Mouse (Mus musculus) heart, adult 2 months (tissue): ENCODE measurements around the gene Lpar2. TPM values are rescaled to one million over a fixed set of nuclear protein-coding genes. Genes with fewer than 3 reads are reported as not detected.

Experiments used
- DNase-seq, 2 experiments: peaks; one replicate each; pipeline ENCODE4 v3.0.0; 2021
- H3K27ac ChIP-seq: fragments of 200-600 bp; 2 replicates; pipeline ENCODE4 v1.8.1; 2022
- H3K27me3 ChIP-seq: fragments of 200-500 bp; 2 replicates; pipeline ENCODE4 v1.6.1; 2012; ENCODE audit warnings: mild to moderate bottlenecking, low read length, inconsistent platforms, mixed read lengths; ENCODE audit not compliant: control insufficient read depth, insufficient read depth
- H3K36me3 ChIP-seq: fragments of 200-500 bp; 2 replicates; pipeline ENCODE4 v1.6.1; 2012; ENCODE audit warnings: low read length, inconsistent platforms; ENCODE audit not compliant: control insufficient read depth, insufficient read depth
- H3K4me1 ChIP-seq: fragments of 200-500 bp; 2 replicates; pipeline ENCODE4 v1.6.1; 2011; ENCODE audit warnings: low read length; ENCODE audit not compliant: control insufficient read depth, insufficient read depth
- H3K4me3 ChIP-seq: fragments of 200-600 bp; 2 replicates; pipeline ENCODE4 v1.8.1; 2022
- H3K79me2 ChIP-seq: fragments of 200-500 bp; replicated peaks from 2 replicates; pipeline ENCODE4 v1.6.1; 2012; ENCODE audit warnings: mild to moderate bottlenecking, inconsistent platforms, low read length, moderate library complexity, mixed read lengths; ENCODE audit not compliant: control insufficient read depth, insufficient read depth
- H3K9ac ChIP-seq: fragments of 200-500 bp; 2 replicates; pipeline ENCODE4 v1.6.1; 2012; ENCODE audit warnings: low read depth, mild to moderate bottlenecking, control low read depth, inconsistent platforms, low read length, mixed read lengths
- CTCF ChIP-seq: fragments of 200-600 bp; IDR thresholded peaks from 2 replicates; pipeline ENCODE4 v1.8.1; 2022; ENCODE audit warnings: antibody characterized with exemption, mild to moderate bottlenecking, moderate library complexity
- EP300 ChIP-seq: fragments of 200-500 bp; IDR thresholded peaks from 2 replicates; pipeline ENCODE4 v1.6.1; 2011; ENCODE audit warnings: low read depth, low read length, control low read depth; ENCODE audit not compliant: insufficient read depth
- POLR2A ChIP-seq: fragments of 200-500 bp; IDR thresholded peaks from 2 replicates; pipeline ENCODE4 v1.6.1; 2011; ENCODE audit warnings: mild to moderate bottlenecking, low read depth, low read length, control low read depth; ENCODE audit not compliant: insufficient read depth
- WGBS: fragments of 180-500 bp; shearing (Covaris S2); methylation state at CpG from one replicate; pipeline ENCODE4 v1.1.7; 2018; 5-methylcytosine and 5-hydroxymethylcytosine counted together
- intact Hi-C: fragments of 180-260 bp; cut with DNase I; formaldehyde crosslinking; loops from one replicate; pipeline ENCODE4 v1.15.1; 2025
- polyA plus RNA-seq: library from polyadenylated mRNA; depleted of rRNA; stranded (reverse); fragments of >200 nt; gene quantifications from 2 replicates; pipeline ENCODE4 v1.2.3, GENCODE M21; 2012; rRNA removed
- total RNA-seq, 2 experiments: library from RNA; stranded (reverse); gene quantifications; 2 replicates each; pipeline ENCODE4 v1.2.3; 2021

Gene Lpar2
- total and polyA plus RNA-seq, 3 experiments: 0.18 to 0.53 (median 0.25) TPM

DNA sequence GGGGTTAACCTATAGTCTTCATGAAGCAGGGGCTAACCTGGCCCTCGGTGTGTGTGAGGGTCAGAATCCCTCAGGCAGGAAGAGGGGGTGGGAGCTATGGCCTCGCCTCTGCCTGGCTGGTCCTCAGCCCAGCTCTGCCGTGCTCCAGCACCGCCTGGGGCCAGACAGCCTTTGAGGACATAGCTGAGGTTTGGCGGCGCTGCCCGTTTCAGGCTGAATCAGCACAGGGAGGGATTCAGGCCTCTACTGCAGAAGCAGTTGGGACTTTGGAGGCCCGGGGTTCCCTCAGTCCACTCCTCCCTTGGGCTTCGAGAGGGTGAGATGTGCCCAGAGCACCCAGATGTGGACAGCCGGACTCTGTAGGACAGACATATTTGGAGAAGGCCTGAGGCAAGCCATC is 53.9 kb downstream of the Lpar2 start:
- no peak overlapping the region for H3K27ac ChIP-seq
- H3K27me3 ChIP-seq: peaks cover 4% of the 10 kb centered on the region
- TF ChIP-seq CTCF (no peak), EP300 (no peak)
- H3K9ac ChIP-seq: no peak overlapping the region
- no peak for DNase-seq
- no peak overlapping the region for H3K4me3 ChIP-seq
- H3K36me3 ChIP-seq: no peaks in the 10 kb centered on the region
- no peaks in the 10 kb centered on the region for H3K79me2 ChIP-seq
- H3K4me1 ChIP-seq: no peaks in the 10 kb centered on the region
- 46% methylated on average over 10 of the region's 10 CpGs for WGBS
- intact Hi-C loops: no loop called here

- TF ChIP-seq EP300 (no peak), CTCF (no peak), POLR2A (no peak)
- DNase-seq: no peak
- Histone ChIP-seq H3K4me1 (no peaks in the 10 kb centered on the region), H3K27me3 (peaks cover 13% of the 10 kb centered on the region), H3K36me3 (no peaks in the 10 kb centered on the region), H3K27ac (no peak overlapping the region), H3K9ac (no peak overlapping the region), H3K4me3 (no peak overlapping the region), H3K79me2 (no peaks in the 10 kb centered on the region)
- intact Hi-C loops: no loop called here
- WGBS: 79% methylated on average over 10 of the region's 10 CpGs
Observed at GRCm38 (mm10) chr8:69876967-69877366, 54.7 kb downstream of the Lpar2 start.

DNA sequence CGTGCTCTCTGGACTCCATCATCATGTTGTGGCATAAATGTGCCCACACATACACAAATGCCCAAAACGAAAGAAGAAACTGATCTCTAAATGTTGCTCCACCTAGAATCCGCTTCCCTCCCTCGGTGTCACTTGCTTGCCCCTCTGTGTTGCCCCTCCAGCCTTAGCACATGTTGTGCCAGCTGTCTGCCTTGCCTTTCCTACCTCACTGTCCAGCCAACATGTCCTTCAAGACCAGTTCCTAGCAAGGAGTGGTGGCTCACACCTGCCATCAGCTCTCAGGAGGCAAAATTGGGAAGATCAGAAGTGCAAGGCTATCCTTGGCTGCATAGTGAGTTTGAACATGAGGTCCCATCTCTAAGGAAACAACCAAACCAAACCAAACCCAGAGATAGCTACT is 55.2 kb downstream of the Lpar2 start:
- Histone ChIP-seq H3K9ac (no peak overlapping the region), H3K4me3 (no peak overlapping the region), H3K79me2 (no peaks in the 10 kb centered on the region), H3K36me3 (no peaks in the 10 kb centered on the region), H3K27ac (no peak overlapping the region), H3K27me3 (peaks cover 17% of the 10 kb centered on the region), H3K4me1 (no peaks in the 10 kb centered on the region)
- intact Hi-C loops: no loop called here
- DNase-seq: no peak
- WGBS: 90% methylated on average over 4 of the region's 4 CpGs
- no peak for TF ChIP-seq CTCF
- TF ChIP-seq POLR2A: no peak
- no peak for TF ChIP-seq EP300

GRCm38 (mm10) chr8:69877992-69878391 is 55.8 kb downstream of the Lpar2 start:
- Histone ChIP-seq H3K4me3 (no peak overlapping the region), H3K9ac (no peak overlapping the region), H3K27ac (no peak overlapping the region), H3K36me3 (no peaks in the 10 kb centered on the region), H3K27me3 (peaks cover 23% of the 10 kb centered on the region), H3K79me2 (no peaks in the 10 kb centered on the region), H3K4me1 (no peaks in the 10 kb centered on the region)
- intact Hi-C loops: no loop called here
- no peak for DNase-seq
- 41% methylated on average over 3 of the region's 3 CpGs for WGBS
- TF ChIP-seq EP300: no peak
- no peak for TF ChIP-seq POLR2A
- TF ChIP-seq CTCF: no peak

DNA sequence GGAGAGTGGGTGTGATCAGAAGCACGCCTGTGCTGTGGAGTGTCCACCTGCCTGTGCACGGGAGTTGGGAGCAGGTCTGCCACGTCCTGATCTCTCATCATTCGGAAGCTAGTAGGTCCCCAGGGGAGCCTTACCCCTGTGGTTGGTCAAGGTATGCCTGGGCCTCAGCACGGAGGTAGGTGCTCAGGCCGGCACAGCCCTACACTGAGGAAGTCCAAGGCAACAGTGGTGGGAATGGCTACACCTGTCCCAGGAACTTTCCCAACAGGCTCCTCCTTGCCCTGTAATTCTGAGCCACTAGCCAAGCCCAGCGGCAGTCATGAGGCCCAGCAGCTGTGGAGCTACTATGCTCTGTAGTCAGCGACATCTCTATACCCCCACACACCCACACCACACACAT is 57.4 kb downstream of the Lpar2 start:
- Histone ChIP-seq H3K36me3 (no peaks in the 10 kb centered on the region), H3K27ac (no peak overlapping the region), H3K9ac (no peak overlapping the region), H3K27me3 (peaks cover 28% of the 10 kb centered on the region), H3K79me2 (no peaks in the 10 kb centered on the region), H3K4me3 (no peak overlapping the region), H3K4me1 (no peaks in the 10 kb centered on the region)
- WGBS: 71% methylated on average over 8 of the region's 8 CpGs
- no peak for DNase-seq
- intact Hi-C loops: no loop called here
- TF ChIP-seq POLR2A (no peak), EP300 (no peak), CTCF (no peak)

Other genes starting within 250 kb of the Lpar2 start
- 1 to 10 TPM; 5.5 to 7.3 TPM for gene Zfp868, start 196.9 kb upstream of the Lpar2 start, total RNA-seq
- gene Zfp868, start 196.9 kb upstream of the Lpar2 start, polyA plus RNA-seq: 2.2 and 7.5 TPM in 2 replicates
- 1 to 10 TPM; 1.1 to 1.3 TPM for gene Zfp964, start 167.9 kb upstream of the Lpar2 start, total RNA-seq
- 0.62 and 1.2 TPM in 2 replicates for gene Zfp964, start 167.9 kb upstream of the Lpar2 start, polyA plus RNA-seq
- 10 to 100 TPM; 14.6 to 15.7 TPM for gene Zfp869, start 111.7 kb upstream of the Lpar2 start, total RNA-seq
- 3.0 and 6.1 TPM in 2 replicates for gene Zfp869, start 111.7 kb upstream of the Lpar2 start, polyA plus RNA-seq
- 1 to 10 TPM; 2.5 to 2.7 TPM for gene Zfp963, start 72.5 kb upstream of the Lpar2 start, total RNA-seq
- gene Zfp963, start 72.5 kb upstream of the Lpar2 start, polyA plus RNA-seq: 1.7 and 3.8 TPM in 2 replicates
- 1 to 10 TPM in 1 of 2 experiments, under 1 TPM in 1; 0.47 to 2.1 TPM for gene Gm20422, start 47.5 kb upstream of the Lpar2 start, total RNA-seq
- 0.64 TPM in 1 of 2 replicates, not detected in the other for gene Gm20422, start 47.5 kb upstream of the Lpar2 start, polyA plus RNA-seq
- 10 to 100 TPM; 12.9 to 14.7 TPM for gene Atp13a1, start 31.3 kb upstream of the Lpar2 start, total RNA-seq
- gene Atp13a1, start 31.3 kb upstream of the Lpar2 start, polyA plus RNA-seq: 25.7 and 26.5 TPM in 2 replicates
- 10 to 100 TPM; 15.6 to 16.1 TPM for gene Zfp866, start 31.3 kb upstream of the Lpar2 start, total RNA-seq
- 8.5 and 16.0 TPM in 2 replicates for gene Zfp866, start 31.3 kb upstream of the Lpar2 start, polyA plus RNA-seq
- 1 to 10 TPM; 4.6 to 4.8 TPM for gene Gmip, start 13.8 kb upstream of the Lpar2 start, total RNA-seq
- 6.6 and 10.9 TPM in 2 replicates for gene Gmip, start 13.8 kb upstream of the Lpar2 start, polyA plus RNA-seq
- under 1 TPM; 0.23 to 0.37 TPM for gene Pbx4, start 10.1 kb downstream of the Lpar2 start, total RNA-seq
- gene Pbx4, start 10.1 kb downstream of the Lpar2 start, polyA plus RNA-seq: 0.61 and 0.68 TPM in 2 replicates
- 1 to 10 TPM; 1.5 to 1.9 TPM for gene Cilp2, start 65.3 kb downstream of the Lpar2 start, total RNA-seq
- gene Cilp2, start 65.3 kb downstream of the Lpar2 start, polyA plus RNA-seq: 11.2 and 16.8 TPM in 2 replicates
- gene Tssk6, start 79.8 kb downstream of the Lpar2 start, total RNA-seq: under 1 TPM; 0.16 to 0.23 TPM
- gene Tssk6, start 79.8 kb downstream of the Lpar2 start, polyA plus RNA-seq: 0.23 and 0.49 TPM in 2 replicates
- 100 to 1,000 TPM; 417 to 492 TPM for gene Ndufa13, start 80.1 kb downstream of the Lpar2 start, total RNA-seq
- gene Ndufa13, start 80.1 kb downstream of the Lpar2 start, polyA plus RNA-seq: 443 and 488 TPM in 2 replicates
- gene Yjefn3, start 80.3 kb downstream of the Lpar2 start, total RNA-seq: 10 to 100 TPM; 13.3 to 16.8 TPM
- 11.5 and 14.2 TPM in 2 replicates for gene Yjefn3, start 80.3 kb downstream of the Lpar2 start, polyA plus RNA-seq
- gene Gatad2a, start 174.0 kb downstream of the Lpar2 start, total RNA-seq: 10 to 100 TPM; 36.4 TPM
- 23.7 and 24.7 TPM in 2 replicates for gene Gatad2a, start 174.0 kb downstream of the Lpar2 start, polyA plus RNA-seq
- gene Mau2, start 220.3 kb downstream of the Lpar2 start, total RNA-seq: 10 to 100 TPM; 30.1 to 32.6 TPM
- gene Mau2, start 220.3 kb downstream of the Lpar2 start, polyA plus RNA-seq: 33.2 and 46.9 TPM in 2 replicates
- gene Sugp1, start 220.4 kb downstream of the Lpar2 start, total RNA-seq: 10 to 100 TPM; 15.8 to 19.6 TPM
- 6.7 and 10.6 TPM in 2 replicates for gene Sugp1, start 220.4 kb downstream of the Lpar2 start, polyA plus RNA-seq